Mouse (Mus musculus): ENCODE results near the gene Pds5b. TPM values are rescaled to one million over a fixed set of nuclear protein-coding genes. Genes with fewer than 3 reads are reported as not detected.
A peak's percentile ranks its signal among the peaks of the same experiment; 100 is the strongest.

Gene Pds5b
- polyA plus RNA-seq, 1 experiment from 2014 or later = 46.7 TPM

DNA sequence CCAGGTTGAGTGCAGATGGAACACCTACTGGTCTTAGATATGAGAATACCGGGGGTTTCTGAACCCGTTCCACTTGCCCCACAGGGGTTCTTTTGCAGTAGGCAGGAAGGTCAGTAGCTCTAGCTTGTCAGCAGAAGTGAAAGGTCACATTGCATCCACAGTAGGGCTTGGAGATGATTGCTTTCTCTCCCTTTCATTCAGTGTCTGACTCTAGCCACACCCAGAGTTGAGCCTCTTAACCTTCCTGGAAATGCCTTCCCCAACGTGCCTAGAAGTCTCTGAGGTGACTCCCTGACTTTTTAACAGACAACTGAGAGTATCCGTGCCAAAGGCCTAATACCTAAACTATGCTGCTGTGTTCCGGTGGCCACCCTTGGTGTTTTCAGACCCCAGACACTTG, 146.0 kb downstream of the Pds5b start:
- ATAC-seq (ENCODE audit: low FRiP score, low TSS enrichment) = no peak
- H3K27ac ChIP-seq (replicated peaks; ENCODE audit: low read depth, low read length) = no peak overlapping the region
- H3K4me1 ChIP-seq (ENCODE audit: control insufficient read depth, insufficient read depth, low read length) = no peaks in the 10 kb centered on the region
- H3K9me3 ChIP-seq (ENCODE audit: control insufficient read depth, low read length) = no peaks in the 10 kb centered on the region
- no peak overlapping the region for H3K9ac ChIP-seq (replicated peaks; ENCODE audit: low read length)
- no peaks in the 10 kb centered on the region for H3K36me3 ChIP-seq (ENCODE audit: control insufficient read depth, insufficient read depth, low read length)
- 82% methylated on average over 5 of the region's 5 CpGs for WGBS
- DNase-seq = no peak
- no peak overlapping the region for H3K4me3 ChIP-seq (replicated peaks; ENCODE audit: low read depth, low read length)
- H3K27me3 ChIP-seq (ENCODE audit: control insufficient read depth, insufficient read depth, low read length) = no peaks in the 10 kb centered on the region
- no peak overlapping the region for H3K4me2 ChIP-seq (ENCODE audit: low read length)

DNA sequence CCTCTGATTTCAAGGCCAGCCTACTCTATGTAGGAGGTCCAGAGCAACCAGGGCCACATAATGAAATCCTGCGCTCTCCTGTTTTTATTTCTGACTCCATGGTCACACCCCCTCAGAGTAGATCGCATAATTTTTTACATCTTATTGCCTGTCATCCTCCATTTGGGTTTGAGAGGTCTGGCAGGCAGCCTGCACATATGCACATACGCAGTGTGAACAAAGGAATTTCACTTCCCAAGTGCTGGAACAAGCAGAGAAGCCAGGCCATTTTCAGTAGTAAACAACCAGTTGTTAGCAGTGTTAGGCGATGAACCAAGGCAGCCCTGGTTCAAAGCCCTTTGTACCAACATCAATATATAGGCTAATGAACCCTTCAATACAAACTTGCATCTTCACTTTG, 147.6 kb downstream of the Pds5b start:
- ATAC-seq (ENCODE audit: low FRiP score, low TSS enrichment) = no peak
- DNase-seq = no peak
- no peak overlapping the region for H3K9ac ChIP-seq (replicated peaks; ENCODE audit: low read length)
- H3K4me1 ChIP-seq (ENCODE audit: control insufficient read depth, insufficient read depth, low read length) = no peaks in the 10 kb centered on the region
- no peak overlapping the region for H3K4me3 ChIP-seq (replicated peaks; ENCODE audit: low read depth, low read length)
- no peak overlapping the region for H3K27ac ChIP-seq (replicated peaks; ENCODE audit: low read depth, low read length)
- H3K4me2 ChIP-seq (ENCODE audit: low read length) = no peak overlapping the region
- no peaks in the 10 kb centered on the region for H3K36me3 ChIP-seq (ENCODE audit: control insufficient read depth, insufficient read depth, low read length)
- H3K9me3 ChIP-seq (ENCODE audit: control insufficient read depth, low read length) = peaks cover 7% of the 10 kb centered on the region; the same call in 1 of the 2 replicates
- no peaks in the 10 kb centered on the region for H3K27me3 ChIP-seq (ENCODE audit: control insufficient read depth, insufficient read depth, low read length)
- WGBS = 96% methylated on average over 4 of the region's 4 CpGs

DNA sequence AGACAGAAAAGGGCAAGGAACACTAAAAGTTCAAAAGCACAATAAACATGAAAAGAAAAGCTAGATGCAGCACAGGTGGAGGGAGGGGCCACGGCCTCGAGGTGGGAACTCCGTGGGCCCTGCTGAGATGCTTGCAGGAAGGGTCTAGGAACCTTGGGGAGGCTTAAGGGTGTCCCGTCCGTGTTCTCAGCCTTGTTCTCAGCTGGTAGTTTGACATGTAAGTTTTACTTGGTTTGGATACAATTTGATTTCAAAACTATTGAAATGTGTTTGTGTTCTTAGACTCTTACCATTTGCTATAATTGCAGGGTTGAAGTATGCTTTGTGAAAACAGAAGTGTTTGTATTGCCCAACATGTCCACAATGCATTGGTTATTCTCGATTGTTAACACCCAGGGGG, 149.2 kb downstream of the Pds5b start:
- H3K36me3 ChIP-seq (ENCODE audit: control insufficient read depth, insufficient read depth, low read length) = no peaks in the 10 kb centered on the region
- no peak overlapping the region for H3K9ac ChIP-seq (replicated peaks; ENCODE audit: low read length)
- no peaks in the 10 kb centered on the region for H3K27me3 ChIP-seq (ENCODE audit: control insufficient read depth, insufficient read depth, low read length)
- no peaks in the 10 kb centered on the region for H3K4me1 ChIP-seq (ENCODE audit: control insufficient read depth, insufficient read depth, low read length)
- peaks cover 9% of the 10 kb centered on the region; the same call in 1 of the 2 replicates for H3K9me3 ChIP-seq (ENCODE audit: control insufficient read depth, low read length)
- ATAC-seq (ENCODE audit: low FRiP score, low TSS enrichment) (no peak), DNase-seq (no peak)
- H3K4me3 ChIP-seq (replicated peaks; ENCODE audit: low read depth, low read length) = no peak overlapping the region
- WGBS = 86% methylated on average over 6 of the region's 6 CpGs
- no peak overlapping the region for H3K4me2 ChIP-seq (ENCODE audit: low read length)
- no peak overlapping the region for H3K27ac ChIP-seq (replicated peaks; ENCODE audit: low read depth, low read length)

DNA sequence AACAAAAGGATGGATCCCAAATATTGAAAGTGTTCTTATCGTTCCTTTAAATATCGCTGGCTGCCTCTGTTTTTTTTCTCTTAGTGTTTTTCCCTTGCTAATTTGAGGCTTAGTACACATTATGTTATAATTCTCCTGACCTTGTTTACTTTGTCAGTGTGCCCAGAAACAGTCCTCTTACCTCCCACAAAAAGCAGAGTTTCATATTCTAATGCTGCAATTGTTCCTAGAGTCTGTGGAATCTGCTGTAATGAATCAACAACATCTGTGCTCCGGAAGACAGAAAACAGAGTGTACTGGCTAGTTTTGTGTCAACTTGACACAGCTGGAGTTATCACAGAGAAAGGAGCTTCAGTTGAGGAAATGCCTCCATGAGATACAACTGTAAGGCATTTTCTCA, 149.8 kb downstream of the Pds5b start:
- Histone ChIP-seq H3K4me2 (ENCODE audit: low read length) (no peak overlapping the region), H3K4me1 (ENCODE audit: control insufficient read depth, insufficient read depth, low read length) (no peaks in the 10 kb centered on the region), H3K9me3 (ENCODE audit: control insufficient read depth, low read length) (peaks cover 9% of the 10 kb centered on the region; the same call in 1 of the 2 replicates), H3K4me3 (replicated peaks; ENCODE audit: low read depth, low read length) (no peak overlapping the region), H3K27me3 (ENCODE audit: control insufficient read depth, insufficient read depth, low read length) (no peaks in the 10 kb centered on the region), H3K27ac (replicated peaks; ENCODE audit: low read depth, low read length) (no peak overlapping the region), H3K9ac (replicated peaks; ENCODE audit: low read length) (no peak overlapping the region), H3K36me3 (ENCODE audit: control insufficient read depth, insufficient read depth, low read length) (no peaks in the 10 kb centered on the region)
- no peak for DNase-seq
- 92% methylated on average over 3 of the region's 3 CpGs for WGBS
- no peak for ATAC-seq (ENCODE audit: low FRiP score, low TSS enrichment)

DNA sequence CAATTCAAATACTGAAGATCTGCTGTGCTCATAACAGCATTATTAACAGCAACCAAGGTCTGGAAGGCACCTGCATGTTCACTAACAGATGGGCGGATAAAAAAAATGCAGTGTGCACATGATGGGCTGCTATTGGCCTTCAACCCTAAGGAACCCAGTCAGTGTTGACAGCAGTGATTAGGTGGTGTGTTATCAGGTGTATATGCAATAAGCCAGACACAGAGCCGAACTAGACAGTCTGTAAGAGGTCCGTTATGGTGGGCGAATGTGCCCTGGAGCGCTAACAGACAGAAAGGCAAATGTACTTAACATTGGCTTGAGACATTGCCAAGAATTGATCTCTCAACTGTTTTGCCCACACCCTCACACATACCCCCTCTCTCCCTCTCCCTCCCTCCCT, 156.0 kb downstream of the Pds5b start:
- Histone ChIP-seq H3K36me3 (ENCODE audit: control insufficient read depth, insufficient read depth, low read length) (no peaks in the 10 kb centered on the region), H3K9me3 (ENCODE audit: control insufficient read depth, low read length) (peaks cover 9% of the 10 kb centered on the region; the same call in 1 of the 2 replicates), H3K27ac (replicated peaks; ENCODE audit: low read depth, low read length) (no peak overlapping the region), H3K9ac (replicated peaks; ENCODE audit: low read length) (no peak overlapping the region), H3K4me3 (replicated peaks; ENCODE audit: low read depth, low read length) (no peak overlapping the region), H3K4me1 (ENCODE audit: control insufficient read depth, insufficient read depth, low read length) (peaks cover 7% of the 10 kb centered on the region; the same call in 1 of the 2 replicates), H3K27me3 (ENCODE audit: control insufficient read depth, insufficient read depth, low read length) (no peaks in the 10 kb centered on the region), H3K4me2 (ENCODE audit: low read length) (no peak overlapping the region)
- WGBS = 90% methylated on average over 5 of the region's 5 CpGs
- DNase-seq (no peak), ATAC-seq (ENCODE audit: low FRiP score, low TSS enrichment) (no peak)

DNA sequence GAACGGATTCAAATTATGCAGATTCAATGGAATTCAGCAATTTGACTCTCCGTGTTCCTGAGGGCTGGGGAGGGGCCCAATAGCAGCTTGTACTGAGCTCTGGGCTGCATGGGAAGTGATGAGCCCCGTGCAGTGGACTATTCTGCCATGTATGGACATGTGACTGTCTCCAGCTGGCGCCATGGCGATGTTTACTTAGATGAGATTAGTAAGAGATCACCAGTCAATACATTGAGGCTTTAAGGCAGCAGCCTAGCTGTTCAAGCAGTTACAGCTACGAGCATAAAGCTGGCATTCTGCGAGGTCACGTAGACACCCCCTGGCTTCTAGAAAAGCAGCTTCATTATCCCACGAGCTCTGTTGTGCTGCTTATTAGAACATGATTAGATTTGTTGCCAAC, 157.2 kb downstream of the Pds5b start:
- H3K4me3 ChIP-seq (replicated peaks; ENCODE audit: low read depth, low read length) = no peak overlapping the region
- no peaks in the 10 kb centered on the region for H3K27me3 ChIP-seq (ENCODE audit: control insufficient read depth, insufficient read depth, low read length)
- no peaks in the 10 kb centered on the region for H3K36me3 ChIP-seq (ENCODE audit: control insufficient read depth, insufficient read depth, low read length)
- H3K4me1 ChIP-seq (ENCODE audit: control insufficient read depth, insufficient read depth, low read length) = peaks cover 7% of the 10 kb centered on the region; the same call in 1 of the 2 replicates
- no peak overlapping the region for H3K27ac ChIP-seq (replicated peaks; ENCODE audit: low read depth, low read length)
- no peak overlapping the region for H3K9ac ChIP-seq (replicated peaks; ENCODE audit: low read length)
- ATAC-seq (ENCODE audit: low FRiP score, low TSS enrichment) = no peak
- H3K4me2 ChIP-seq (ENCODE audit: low read length) = no peak overlapping the region
- peak; percentile 52 for DNase-seq
- peaks cover 6% of the 10 kb centered on the region; the same call in 1 of the 2 replicates for H3K9me3 ChIP-seq (ENCODE audit: control insufficient read depth, low read length)
- WGBS = 38% methylated on average over 9 of the region's 9 CpGs

DNA sequence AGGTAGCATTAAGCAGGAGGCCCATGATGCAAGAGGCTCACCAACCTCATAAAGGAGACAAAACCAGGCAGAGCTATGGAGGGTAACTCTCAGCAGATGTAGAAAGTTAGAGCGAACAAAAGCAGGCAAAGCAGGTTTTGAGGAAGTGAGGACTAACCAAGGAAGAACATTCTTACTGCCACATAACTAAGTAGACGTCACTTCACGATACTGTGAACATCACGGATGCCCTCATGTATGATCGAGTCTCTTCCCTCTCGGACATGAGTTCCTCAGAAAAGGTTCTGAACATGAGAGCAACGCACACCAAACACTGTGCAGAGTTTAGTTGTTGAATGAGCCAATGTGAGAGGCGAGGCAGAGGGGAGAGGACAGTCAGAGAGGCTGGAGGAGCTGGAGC, 163.2 kb downstream of the Pds5b start:
- ATAC-seq (ENCODE audit: low FRiP score, low TSS enrichment) = no peak
- Histone ChIP-seq H3K4me2 (ENCODE audit: low read length) (no peak overlapping the region), H3K9me3 (ENCODE audit: control insufficient read depth, low read length) (peaks cover 12% of the 10 kb centered on the region; the same call in 1 of the 2 replicates), H3K27me3 (ENCODE audit: control insufficient read depth, insufficient read depth, low read length) (no peaks in the 10 kb centered on the region), H3K27ac (replicated peaks; ENCODE audit: low read depth, low read length) (no peak overlapping the region), H3K9ac (replicated peaks; ENCODE audit: low read length) (no peak overlapping the region), H3K4me3 (replicated peaks; ENCODE audit: low read depth, low read length) (no peak overlapping the region), H3K4me1 (ENCODE audit: control insufficient read depth, insufficient read depth, low read length) (no peaks in the 10 kb centered on the region), H3K36me3 (ENCODE audit: control insufficient read depth, insufficient read depth, low read length) (no peaks in the 10 kb centered on the region)
- no peak for DNase-seq
- 93% methylated on average over 8 of the region's 8 CpGs for WGBS

DNA sequence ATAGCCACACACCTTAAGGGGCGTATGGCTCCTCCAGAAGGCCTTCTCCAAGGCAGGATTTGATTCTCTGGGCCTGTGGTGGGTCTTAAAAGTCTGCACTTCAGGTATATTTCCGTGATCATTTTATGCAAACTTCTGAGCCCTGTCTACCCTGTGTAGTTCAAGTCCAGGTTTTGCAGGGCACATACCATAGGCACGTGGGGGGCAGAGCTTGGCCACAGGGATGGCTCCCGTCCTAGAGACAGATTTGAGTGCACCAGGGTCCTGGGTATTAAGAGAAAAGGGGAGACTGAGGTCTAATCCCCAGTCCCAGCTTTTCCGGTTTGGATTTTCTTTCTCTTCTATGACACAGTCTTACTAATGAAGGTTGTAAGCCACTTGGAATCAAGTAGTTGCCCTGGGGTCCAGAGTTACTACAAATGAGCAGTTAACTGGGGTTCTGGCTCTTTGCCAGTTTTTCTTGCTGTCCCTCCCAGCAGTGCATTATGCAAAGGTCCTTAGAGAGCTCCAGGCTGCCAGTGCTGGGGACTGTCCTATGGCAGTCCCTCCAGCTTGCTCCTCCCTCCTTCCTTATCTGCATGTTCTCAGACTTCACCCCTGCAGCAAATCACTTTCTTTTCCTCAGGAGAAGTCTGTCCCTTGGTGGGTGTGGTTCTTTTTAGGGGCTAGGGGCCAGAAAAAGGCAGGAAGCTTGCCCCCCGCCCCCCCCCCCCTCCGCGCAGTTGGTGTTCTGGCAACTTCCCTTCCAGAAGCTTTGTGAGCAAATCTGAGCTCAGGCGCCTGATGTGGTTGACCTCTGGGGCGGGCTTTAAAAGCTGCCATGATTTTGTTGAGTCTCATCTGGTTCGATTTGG, 166.4 kb downstream of the Pds5b start:
- Histone ChIP-seq H3K4me1 (ENCODE audit: control insufficient read depth, insufficient read depth, low read length) (no peaks in the 10 kb centered on the region), H3K27me3 (ENCODE audit: control insufficient read depth, insufficient read depth, low read length) (no peaks in the 10 kb centered on the region), H3K9ac (replicated peaks; ENCODE audit: low read length) (no peak overlapping the region), H3K4me3 (replicated peaks; ENCODE audit: low read depth, low read length) (no peak overlapping the region), H3K4me2 (ENCODE audit: low read length) (no peak overlapping the region), H3K9me3 (ENCODE audit: control insufficient read depth, low read length) (peaks cover 12% of the 10 kb centered on the region; the same call in 1 of the 2 replicates), H3K36me3 (ENCODE audit: control insufficient read depth, insufficient read depth, low read length) (no peaks in the 10 kb centered on the region), H3K27ac (replicated peaks; ENCODE audit: low read depth, low read length) (peak overlapping the region; percentile 2; the same call in 1 of the 2 replicates)
- WGBS = 39% methylated on average over 11 of the region's 11 CpGs
- DNase-seq (peak; percentile 82), ATAC-seq (ENCODE audit: low FRiP score, low TSS enrichment) (peak; percentile 87)

DNA sequence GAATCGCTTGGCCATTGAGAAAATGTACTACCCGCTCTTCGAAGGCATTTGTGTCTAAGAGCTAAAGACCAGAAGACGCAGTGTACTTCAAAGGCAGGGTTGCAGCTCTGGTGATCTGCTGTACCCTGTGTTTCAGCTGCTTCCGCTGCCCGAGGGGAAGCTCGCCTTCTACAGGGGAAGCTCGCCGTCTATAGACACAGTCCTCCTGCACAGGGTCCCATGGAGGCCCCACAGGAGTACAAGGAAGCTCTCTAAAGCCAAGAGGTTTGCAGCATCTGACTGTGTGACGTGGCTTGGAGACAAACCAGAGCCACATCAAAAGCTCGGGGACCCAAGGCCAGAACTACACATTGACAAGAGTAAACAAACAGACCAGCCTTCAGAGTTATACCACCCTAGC, 167.1 kb downstream of the Pds5b start:
- peak overlapping the region; percentile 2; the same call in 1 of the 2 replicates for H3K27ac ChIP-seq (replicated peaks; ENCODE audit: low read depth, low read length)
- H3K36me3 ChIP-seq (ENCODE audit: control insufficient read depth, insufficient read depth, low read length) = no peaks in the 10 kb centered on the region
- no peak overlapping the region for H3K9ac ChIP-seq (replicated peaks; ENCODE audit: low read length)
- H3K4me3 ChIP-seq (replicated peaks; ENCODE audit: low read depth, low read length) = no peak overlapping the region
- H3K27me3 ChIP-seq (ENCODE audit: control insufficient read depth, insufficient read depth, low read length) = no peaks in the 10 kb centered on the region
- ATAC-seq (ENCODE audit: low FRiP score, low TSS enrichment) = no peak
- H3K9me3 ChIP-seq (ENCODE audit: control insufficient read depth, low read length) = peaks cover 12% of the 10 kb centered on the region; the same call in 1 of the 2 replicates
- DNase-seq = no peak
- H3K4me2 ChIP-seq (ENCODE audit: low read length) = no peak overlapping the region
- 69% methylated on average over 11 of the region's 11 CpGs for WGBS
- no peaks in the 10 kb centered on the region for H3K4me1 ChIP-seq (ENCODE audit: control insufficient read depth, insufficient read depth, low read length)

Measured in midbrain, embryonic 14.5 days (tissue).